Mouse (Mus musculus) forebrain, embryonic 13.5 days (tissue): ENCODE data around the gene Nccrp1. TPM values are rescaled to one million over a fixed set of nuclear protein-coding genes. Genes with fewer than 3 reads are reported as not detected.
A peak's percentile ranks its signal among the peaks of the same experiment; 100 is the strongest.

Experiments used
- ATAC-seq: fragments of 200-750 bp; cut with Nextera tagmentation; 2 replicates; pipeline ENCODE4 v1.8.0; 2017
- H3K27ac ChIP-seq: fragments of 300-500 bp; sonication (generic); 2 replicates; pipeline ENCODE4 v1.5.1; 2015; ENCODE audit warnings: inconsistent platforms, mild to moderate bottlenecking, moderate library complexity
- H3K27me3 ChIP-seq: fragments of 300-500 bp; sonication (generic); 2 replicates; pipeline ENCODE4 v1.6.1; 2015; ENCODE audit warnings: mild to moderate bottlenecking, inconsistent platforms
- H3K36me3 ChIP-seq: fragments of 300-500 bp; sonication (generic); 2 replicates; pipeline ENCODE4 v1.6.1; 2015; ENCODE audit warnings: mild to moderate bottlenecking, inconsistent platforms; ENCODE audit not compliant: poor library complexity, severe bottlenecking
- H3K4me1 ChIP-seq: fragments of 300-500 bp; sonication (generic); 2 replicates; pipeline ENCODE4 v1.6.1; 2015; ENCODE audit warnings: inconsistent platforms
- H3K4me2 ChIP-seq: fragments of 300-500 bp; sonication (generic); 2 replicates; pipeline ENCODE4 v1.6.1; 2015; ENCODE audit warnings: inconsistent platforms, mild to moderate bottlenecking, moderate library complexity
- H3K4me3 ChIP-seq: fragments of 300-500 bp; sonication (generic); 2 replicates; pipeline ENCODE4 v1.5.1; 2015; ENCODE audit warnings: mild to moderate bottlenecking, inconsistent platforms
- H3K9ac ChIP-seq: fragments of 300-500 bp; sonication (generic); 2 replicates; pipeline ENCODE4 v1.6.1; 2015; ENCODE audit warnings: mild to moderate bottlenecking, inconsistent platforms
- H3K9me3 ChIP-seq: fragments of 300-500 bp; sonication (generic); replicated peaks from 2 replicates; pipeline ENCODE4 v1.6.1; 2016; ENCODE audit warnings: inconsistent platforms
- WGBS: fragments of 180-500 bp; shearing (Covaris S2); methylation state at CpG from one replicate; pipeline ENCODE4 v1.1.7; 2015; 5-methylcytosine and 5-hydroxymethylcytosine counted together
- polyA plus RNA-seq: library from polyadenylated mRNA; unstranded; fragments of >200 nt; fragmentation: Nextera tagmentation; extraction: Ambion mirVana; gene quantifications from 2 replicates; pipeline ENCODE4 v1.2.1, GENCODE M21; 2015

Nccrp1 gene
- not detected in 2 replicates for polyA plus RNA-seq

GRCm38 (mm10) chr7:28547154-28547553, at the start of gene Nccrp1:
Nccrp1 (minus strand) TSS chr7:28547254.
- peak within 1 kb of the TSS; percentile 58 for H3K4me2 ChIP-seq
- H3K27me3 ChIP-seq: peaks cover 58% of the 10 kb centered on the region
- no peaks in the 10 kb centered on the region for H3K36me3 ChIP-seq
- peak within 1 kb of the TSS; percentile 38 for H3K9ac ChIP-seq
- H3K4me1 ChIP-seq: peaks cover 19% of the 10 kb centered on the region
- no peak within 1 kb of the TSS for H3K27ac ChIP-seq
- 13% methylated on average over 3 of the region's 5 CpGs for WGBS
- no peak for ATAC-seq
- H3K4me3 ChIP-seq: peak within 1 kb of the TSS; percentile 30
- H3K9me3 ChIP-seq: no peaks in the 10 kb centered on the region

- peaks cover 33% of the 10 kb centered on the region for H3K4me1 ChIP-seq
- peak overlapping the region; percentile 61; the same call in 1 of the 2 replicates for H3K4me3 ChIP-seq
- H3K36me3 ChIP-seq: 0 out of 2 replicates have a peak, but pooled peaks cover 4% of the 10 kb centered on the region
- WGBS: 78% methylated on average over 8 of the region's 8 CpGs
- no peak overlapping the region for H3K27ac ChIP-seq
- ATAC-seq: no peak
- no peaks in the 10 kb centered on the region for H3K27me3 ChIP-seq
- no peaks in the 10 kb centered on the region for H3K9me3 ChIP-seq
- H3K4me2 ChIP-seq: peak overlapping the region; percentile 86
- peak overlapping the region; percentile 76 for H3K9ac ChIP-seq
Measured at GRCm38 (mm10) chr7:28595751-28596435, 48.8 kb upstream of the Nccrp1 start.

GRCm38 (mm10) chr7:28593206-28594111, 46.4 kb upstream of the Nccrp1 start:
- Histone ChIP-seq H3K9ac (peak overlapping the region; percentile 21; the same call in 1 of the 2 replicates), H3K9me3 (no peaks in the 10 kb centered on the region), H3K4me2 (no peak overlapping the region), H3K27me3 (no peaks in the 10 kb centered on the region), H3K27ac (no peak overlapping the region), H3K36me3 (0 out of 2 replicates have a peak, but pooled peaks cover 4% of the 10 kb centered on the region), H3K4me3 (no peak overlapping the region), H3K4me1 (peaks cover 33% of the 10 kb centered on the region)
- no peak for ATAC-seq
- WGBS: 64% methylated on average over 14 of the region's 14 CpGs

- Histone ChIP-seq H3K27ac (no peak overlapping the region), H3K4me1 (peaks cover 40% of the 10 kb centered on the region), H3K36me3 (0 out of 2 replicates have a peak, but pooled peaks cover 4% of the 10 kb centered on the region), H3K27me3 (no peaks in the 10 kb centered on the region), H3K9ac (no peak overlapping the region), H3K9me3 (no peaks in the 10 kb centered on the region), H3K4me3 (no peak overlapping the region), H3K4me2 (no peak overlapping the region)
- ATAC-seq: no peak
- WGBS: 75% methylated on average over 1 of the region's 1 CpGs
Measured at GRCm38 (mm10) chr7:28591862-28592261, 44.8 kb upstream of the Nccrp1 start.

GRCm38 (mm10) chr7:28587644-28588043, 40.6 kb upstream of the Nccrp1 start:
- ATAC-seq: no peak
- Histone ChIP-seq H3K36me3 (0 out of 2 replicates have a peak, but pooled peaks cover 4% of the 10 kb centered on the region), H3K4me1 (peaks cover 32% of the 10 kb centered on the region), H3K27me3 (no peaks in the 10 kb centered on the region), H3K9me3 (no peaks in the 10 kb centered on the region), H3K4me3 (no peak overlapping the region), H3K9ac (no peak overlapping the region), H3K4me2 (no peak overlapping the region), H3K27ac (no peak overlapping the region)

GRCm38 (mm10) chr7:28586663-28587411, 39.8 kb upstream of the Nccrp1 start:
- H3K36me3 ChIP-seq: 0 out of 2 replicates have a peak, but pooled peaks cover under 1% of the 10 kb centered on the region
- peaks cover 29% of the 10 kb centered on the region for H3K4me1 ChIP-seq
- no peak overlapping the region for H3K4me3 ChIP-seq
- H3K4me2 ChIP-seq: no peak overlapping the region
- no peak; the same call in 1 of the 2 replicates for ATAC-seq
- no peaks in the 10 kb centered on the region for H3K9me3 ChIP-seq
- H3K9ac ChIP-seq: no peak overlapping the region
- H3K27ac ChIP-seq: 0 out of 2 replicates have a peak overlapping the region, but pooled peaks have one; percentile 25
- WGBS: 65% methylated on average over 6 of the region's 6 CpGs
- H3K27me3 ChIP-seq: no peaks in the 10 kb centered on the region

GRCm38 (mm10) chr7:28585001-28585400, 37.9 kb upstream of the Nccrp1 start:
- no peak for ATAC-seq
- no peak overlapping the region for H3K4me3 ChIP-seq
- H3K36me3 ChIP-seq: no peaks in the 10 kb centered on the region
- H3K27ac ChIP-seq: no peak overlapping the region; the same call in 1 of the 2 replicates
- no peak overlapping the region for H3K9ac ChIP-seq
- no peaks in the 10 kb centered on the region for H3K27me3 ChIP-seq
- WGBS: 77% methylated on average over 6 of the region's 6 CpGs
- peaks cover 29% of the 10 kb centered on the region for H3K4me1 ChIP-seq
- no peak overlapping the region for H3K4me2 ChIP-seq
- H3K9me3 ChIP-seq: no peaks in the 10 kb centered on the region

- Histone ChIP-seq H3K27ac (peak overlapping the region; percentile 11; the same call in 1 of the 2 replicates), H3K9me3 (no peaks in the 10 kb centered on the region), H3K27me3 (no peaks in the 10 kb centered on the region), H3K9ac (no peak overlapping the region), H3K36me3 (no peaks in the 10 kb centered on the region), H3K4me1 (peaks cover 35% of the 10 kb centered on the region), H3K4me2 (no peak overlapping the region), H3K4me3 (no peak overlapping the region)
- 82% methylated on average over 4 of the region's 4 CpGs for WGBS
- ATAC-seq: no peak
Measured at GRCm38 (mm10) chr7:28584468-28584867, 37.4 kb upstream of the Nccrp1 start.

- H3K27ac ChIP-seq: 0 out of 2 replicates have a peak overlapping the region, but pooled peaks have one; percentile 11
- WGBS: 87% methylated on average over 8 of the region's 8 CpGs
- H3K36me3 ChIP-seq: no peaks in the 10 kb centered on the region
- H3K4me2 ChIP-seq: no peak overlapping the region
- H3K4me1 ChIP-seq: peaks cover 39% of the 10 kb centered on the region
- no peak overlapping the region for H3K4me3 ChIP-seq
- no peaks in the 10 kb centered on the region for H3K27me3 ChIP-seq
- ATAC-seq: no peak
- H3K9me3 ChIP-seq: no peaks in the 10 kb centered on the region
- no peak overlapping the region for H3K9ac ChIP-seq
Measured at GRCm38 (mm10) chr7:28583570-28584344, 36.7 kb upstream of the Nccrp1 start.

- ATAC-seq: no peak
- H3K27ac ChIP-seq: peak overlapping the region; percentile 17; the same call in 1 of the 2 replicates
Measured at GRCm38 (mm10) chr7:28582841-28583240, 35.8 kb upstream of the Nccrp1 start.

GRCm38 (mm10) chr7:28581721-28582120, 34.7 kb upstream of the Nccrp1 start:
- no peak overlapping the region for H3K9ac ChIP-seq
- no peaks in the 10 kb centered on the region for H3K36me3 ChIP-seq
- 82% methylated on average over 4 of the region's 4 CpGs for WGBS
- H3K9me3 ChIP-seq: no peaks in the 10 kb centered on the region
- H3K27me3 ChIP-seq: no peaks in the 10 kb centered on the region
- no peak overlapping the region for H3K27ac ChIP-seq
- H3K4me2 ChIP-seq: no peak overlapping the region
- no peak for ATAC-seq
- no peak overlapping the region for H3K4me3 ChIP-seq
- H3K4me1 ChIP-seq: peaks cover 28% of the 10 kb centered on the region

More at GRCm38 (mm10) chr7:28582841-28583240, 35.8 kb upstream of the Nccrp1 start:
- H3K27me3 ChIP-seq: no peaks in the 10 kb centered on the region
- H3K4me3 ChIP-seq: no peak overlapping the region
- H3K9ac ChIP-seq: no peak overlapping the region
- 78% methylated on average over 11 of the region's 11 CpGs for WGBS
- peaks cover 35% of the 10 kb centered on the region for H3K4me1 ChIP-seq
- H3K36me3 ChIP-seq: no peaks in the 10 kb centered on the region
- no peak overlapping the region for H3K4me2 ChIP-seq
- no peaks in the 10 kb centered on the region for H3K9me3 ChIP-seq
